Mouse (Mus musculus): ENCODE measurements around the gene Ncoa7.

- TF ChIP-seq CTCF (IDR thresholded peaks at IDR 0.05) (no peak), EP300 (IDR thresholded peaks at IDR 0.05; ENCODE audit: insufficient read depth, low read depth, low read length) (no peak), POLR2A (IDR thresholded peaks at IDR 0.05; ENCODE audit: insufficient read depth, low read depth, low read length) (no peak)
These were observed 175.6 kb downstream of the Ncoa7 start for GRCm38 (mm10) chr10:30627548-30627947.

Data from heart, adult 2 months (tissue).